Mouse (Mus musculus) ES-E14 (cell line): Measurements from ENCODE around the gene A930009A15Rik. TPM values are rescaled to one million over a fixed set of nuclear protein-coding genes. Genes with fewer than 3 reads are reported as not detected.

Experiments used
- DNase-seq: peaks from one replicate; pipeline ENCODE4 v3.0.0-alpha.2; 2013; ENCODE audit warnings: low read depth, low spot score
- H3K27ac ChIP-seq: 2 replicates; pipeline ENCODE4 v1.5.1; 2012; ENCODE audit warnings: low read depth, mild to moderate bottlenecking, low read length, moderate library complexity, mixed read lengths; ENCODE audit not compliant: poor library complexity, insufficient read depth, severe bottlenecking
- H3K36me3 ChIP-seq: 2 replicates; pipeline ENCODE4 v1.6.1; 2012; ENCODE audit warnings: mild to moderate bottlenecking, low read length, moderate library complexity, mixed read lengths; ENCODE audit not compliant: control insufficient read depth, poor library complexity, insufficient read depth, severe bottlenecking
- H3K4me1 ChIP-seq, 2 experiments: fragments of 150-350 bp in 1 of 2; sonication (generic) in 1 of 2; 2 replicates each; pipeline ENCODE4 v1.6.1; 2012; ENCODE audit warnings: low read length in 2 of 2, mild to moderate bottlenecking in 1 of 2, mixed read lengths in 1 of 2; ENCODE audit not compliant: control insufficient read depth in 2 of 2, insufficient read depth in 2 of 2, poor library complexity in 1 of 2
- H3K4me3 ChIP-seq, 2 experiments: fragments of 150-350 bp in 1 of 2; sonication (generic) in 1 of 2; 2 replicates each; pipeline ENCODE4 v1.5.1; 2012; ENCODE audit warnings: low read length in 2 of 2, low read depth in 1 of 2, mild to moderate bottlenecking in 1 of 2, mixed read lengths in 1 of 2; ENCODE audit not compliant: insufficient read depth in 1 of 2, poor library complexity in 1 of 2, severe bottlenecking in 1 of 2
- H3K9ac ChIP-seq: 2 replicates; pipeline ENCODE4 v1.6.1; 2012; ENCODE audit warnings: low read depth, mild to moderate bottlenecking, low read length, mixed read lengths; ENCODE audit not compliant: poor library complexity, insufficient read depth, severe bottlenecking
- H3K9me3 ChIP-seq: fragments of 150-350 bp; sonication (generic); 2 replicates; pipeline ENCODE4 v1.6.1; 2012; ENCODE audit warnings: low read depth, mild to moderate bottlenecking, low read length; ENCODE audit not compliant: control insufficient read depth, insufficient read depth
- CHD2 ChIP-seq: IDR thresholded peaks from 2 replicates; pipeline ENCODE4 v1.6.1; 2014; ENCODE audit warnings: mild to moderate bottlenecking, low read depth, low read length, inconsistent platforms
- HCFC1 ChIP-seq: IDR thresholded peaks from 2 replicates; pipeline ENCODE4 v1.6.1; 2012; ENCODE audit warnings: low read length, inconsistent platforms, borderline replicate concordance; ENCODE audit not compliant: insufficient read depth
- MAFK ChIP-seq: IDR thresholded peaks from 2 replicates; pipeline ENCODE4 v1.6.1; 2014; ENCODE audit warnings: mild to moderate bottlenecking, low read depth, low read length, inconsistent platforms; ENCODE audit not compliant: insufficient read depth
- ZC3H11A ChIP-seq: IDR thresholded peaks from 2 replicates; pipeline ENCODE4 v1.6.1; 2012; ENCODE audit warnings: low read depth, mild to moderate bottlenecking, inconsistent platforms, low read length, borderline replicate concordance
- ZNF384 ChIP-seq: IDR thresholded peaks from 2 replicates; pipeline ENCODE4 v1.6.1; 2012; ENCODE audit warnings: low read depth, low read length, inconsistent platforms
- in situ Hi-C, 2 experiments: fragments of 600-800 bp; cut with MboI; formaldehyde crosslinking; loops; one replicate each; pipeline ENCODE4 v1.15.1; 2025; ENCODE audit warnings: low sequenced_read_pairs in 2 of 2, inconsistent platforms in 1 of 2; ENCODE audit not compliant: unreplicated experiment in 2 of 2
- total RNA-seq: library from RNA; depleted of rRNA; stranded (reverse); fragments of 300-350 nt; gene quantifications from 2 replicates; pipeline ENCODE4 v1.2.3, GENCODE M21; 2012

A930009A15Rik gene
- total RNA-seq, 1 experiment, result not detected

- H3K36me3 ChIP-seq, result no peaks in the 10 kb centered on the region
- H3K4me3 ChIP-seq, result peak overlapping the region; percentile 67 to 91
- no peaks in the 10 kb centered on the region for H3K9me3 ChIP-seq
- H3K9ac ChIP-seq, result no peak overlapping the region
- no peak for TF ChIP-seq ZNF384
- H3K27ac ChIP-seq, result no peak overlapping the region
- in situ Hi-C loops, result no loop called here
- DNase-seq, result no peak
- no peaks in the 10 kb centered on the region for H3K4me1 ChIP-seq
Observed at GRCm38 (mm10) chr10:115587979-115588378, 18.2 kb downstream of the A930009A15Rik start.

GRCm38 (mm10) chr10:115593221-115593620 is 23.4 kb downstream of the A930009A15Rik start:
- TF ChIP-seq MAFK (no peak), ZC3H11A (no peak), HCFC1 (no peak), CHD2 (no peak), ZNF384 (no peak)
- no peak overlapping the region for H3K4me3 ChIP-seq

GRCm38 (mm10) chr10:115593651-115594050 is 23.9 kb downstream of the A930009A15Rik start:
- in situ Hi-C loops, result no loop called here
- H3K9ac ChIP-seq, result no peak overlapping the region
- DNase-seq, result no peak
- no peak overlapping the region for H3K27ac ChIP-seq
- H3K36me3 ChIP-seq, result no peaks in the 10 kb centered on the region
- H3K9me3 ChIP-seq, result no peaks in the 10 kb centered on the region
- no peak overlapping the region for H3K4me3 ChIP-seq
- no peak for TF ChIP-seq CHD2
- no peak for TF ChIP-seq MAFK
- TF ChIP-seq ZNF384, result no peak
- TF ChIP-seq ZC3H11A, result no peak
- no peak for TF ChIP-seq HCFC1
- no peaks in the 10 kb centered on the region for H3K4me1 ChIP-seq

More at GRCm38 (mm10) chr10:115593221-115593620, 23.4 kb downstream of the A930009A15Rik start:
- no peak overlapping the region for H3K9ac ChIP-seq
- H3K36me3 ChIP-seq, result no peaks in the 10 kb centered on the region
- H3K9me3 ChIP-seq, result no peaks in the 10 kb centered on the region
- no peak for DNase-seq
- no peaks in the 10 kb centered on the region for H3K4me1 ChIP-seq
- no peak overlapping the region for H3K27ac ChIP-seq
- in situ Hi-C loops, result no loop called here

- in situ Hi-C loops, result no loop called here
Observed at GRCm38 (mm10) chr10:115595748-115596147, 26.0 kb downstream of the A930009A15Rik start.

GRCm38 (mm10) chr10:115617456-115618287 is 47.9 kb downstream of the A930009A15Rik start:
- no peak for TF ChIP-seq ZNF384
- DNase-seq, result peak; percentile 15
- no peak overlapping the region for H3K4me3 ChIP-seq
- no peaks in the 10 kb centered on the region for H3K9me3 ChIP-seq
- in situ Hi-C loops, result no loop called here
- H3K4me1 ChIP-seq, result no peaks in the 10 kb centered on the region
- no peaks in the 10 kb centered on the region for H3K36me3 ChIP-seq
- H3K27ac ChIP-seq, result no peak overlapping the region
- H3K9ac ChIP-seq, result no peak overlapping the region

More at GRCm38 (mm10) chr10:115595748-115596147, 26.0 kb downstream of the A930009A15Rik start:
- Histone ChIP-seq H3K4me1 (no peaks in the 10 kb centered on the region), H3K4me3 (no peak overlapping the region), H3K27ac (no peak overlapping the region), H3K9me3 (no peaks in the 10 kb centered on the region), H3K9ac (no peak overlapping the region), H3K36me3 (no peaks in the 10 kb centered on the region)
- TF ChIP-seq ZNF384, result no peak
- no peak for DNase-seq
